Comparison of ENCODE assay signal across 31 mouse cellular contexts in genomic region chr13:35689560-35689959, GRCm38 (mm10).
"Had no signal": no experiment of that assay in that cellular context is flagged by ENCODE, and none has a peak within 500 bp of the region (broad histone marks: within the 10 kb centered on the region; RNA-seq: fewer than 3 reads in every experiment).

No protein-coding gene starts in this region.

- H3K9me3 ChIP-seq: limb, embryonic 10.5 days; limb, embryonic 12.5 days; limb, embryonic 13.5 days; limb, embryonic 15.5 days; liver, embryonic 12.5 days; liver, embryonic 13.5 days; liver, embryonic 15.5 days; lung, embryonic 15.5 days; megakaryocyte, embryonic 14.5 days; midbrain, embryonic 10.5 days; midbrain, embryonic 12.5 days; midbrain, embryonic 13.5 days; midbrain, embryonic 15.5 days; neural tube, embryonic 12.5 days had no signal

- H3K27ac ChIP-seq: limb, embryonic 10.5 days; limb, embryonic 12.5 days; limb, embryonic 13.5 days; limb, embryonic 15.5 days; liver, embryonic 12.5 days; liver, embryonic 13.5 days; liver, embryonic 14.5 days; liver, embryonic 15.5 days; lung, embryonic 15.5 days; macrophage; midbrain, embryonic 10.5 days; midbrain, embryonic 12.5 days; midbrain, embryonic 13.5 days; midbrain, embryonic 15.5 days; neural tube, embryonic 12.5 days had no signal

- H3K27me3 ChIP-seq: limb, embryonic 12.5 days; limb, embryonic 13.5 days; limb, embryonic 15.5 days; liver, embryonic 12.5 days; liver, embryonic 13.5 days; liver, embryonic 15.5 days; lung, embryonic 15.5 days; megakaryocyte, embryonic 14.5 days; midbrain, embryonic 12.5 days; midbrain, embryonic 13.5 days; midbrain, embryonic 15.5 days; neural tube, embryonic 12.5 days had no signal

- H3K4me3 ChIP-seq: limb, embryonic 10.5 days; limb, embryonic 12.5 days; limb, embryonic 13.5 days; limb, embryonic 15.5 days; liver, embryonic 12.5 days; liver, embryonic 13.5 days; liver, embryonic 15.5 days; lung, embryonic 15.5 days; megakaryocyte, embryonic 14.5 days; midbrain, embryonic 10.5 days; midbrain, embryonic 12.5 days; midbrain, embryonic 13.5 days; midbrain, embryonic 15.5 days; myocyte; neural tube, embryonic 12.5 days had no signal

- H3K4me2 ChIP-seq: limb, embryonic 12.5 days; limb, embryonic 13.5 days; limb, embryonic 15.5 days; liver, embryonic 11.5 days; liver, embryonic 12.5 days; liver, embryonic 13.5 days; liver, embryonic 15.5 days; lung, embryonic 14.5 days; lung, embryonic 15.5 days; midbrain, embryonic 11.5 days; midbrain, embryonic 12.5 days; midbrain, embryonic 13.5 days; midbrain, embryonic 15.5 days; neural tube, embryonic 12.5 days had no signal

- ATAC-seq: liver, embryonic 12.5 days; liver, postnatal 0 days; lung, postnatal 0 days; midbrain, embryonic 13.5 days; midbrain, embryonic 15.5 days; midbrain, embryonic 16.5 days had no signal

- H3K36me3 ChIP-seq: limb, embryonic 10.5 days; limb, embryonic 12.5 days; limb, embryonic 13.5 days; limb, embryonic 15.5 days; liver, embryonic 12.5 days; liver, embryonic 13.5 days; liver, embryonic 15.5 days; lung, embryonic 15.5 days; midbrain, embryonic 10.5 days; midbrain, embryonic 12.5 days; midbrain, embryonic 13.5 days; midbrain, embryonic 15.5 days; neural tube, embryonic 12.5 days had no signal

- H3K4me1 ChIP-seq: limb, embryonic 10.5 days; limb, embryonic 12.5 days; limb, embryonic 13.5 days; limb, embryonic 15.5 days; megakaryocyte, embryonic 14.5 days; midbrain, embryonic 10.5 days; midbrain, embryonic 12.5 days; midbrain, embryonic 13.5 days; midbrain, embryonic 15.5 days; neural tube, embryonic 12.5 days had no signal

- DNase-seq: left cerebral cortex, postnatal 4 days; liver; liver, embryonic 13.5 days; liver, postnatal 0 days; lung, adult 18-20 months; lung, adult 2 months; lung, embryonic 14.5 days; lung, postnatal 10 days; lung, postnatal 14 days; lung, postnatal 4 days; midbrain, embryonic 14.5 days had no signal

- H3K9ac ChIP-seq: limb, embryonic 12.5 days; limb, embryonic 13.5 days; limb, embryonic 15.5 days; liver, embryonic 12.5 days; liver, embryonic 13.5 days; liver, embryonic 14.5 days; liver, embryonic 15.5 days; liver, postnatal 0 days; lung, embryonic 14.5 days; lung, embryonic 15.5 days; midbrain, embryonic 12.5 days; midbrain, embryonic 13.5 days; midbrain, embryonic 15.5 days; neural tube, embryonic 12.5 days had no signal
